Mouse (Mus musculus): ENCODE measurements around the gene D11Wsu47e.
"Not testable (repeated sequence)": the region's sequence is repeated elsewhere in the genome, so short reads cannot be mapped to it uniquely, and the experiment has no call there.

The D11Wsu47e gene

GRCm38 (mm10) chr11:113683957-113684706 lies at the start of gene D11Wsu47e, which contains the start of gene Fam104a:
D11Wsu47e (plus strand) TSS chr11:113684412.
Fam104a (minus strand) TSS chr11:113684155.
- peak; percentile 85 for DNase-seq (ENCODE audit: low read depth)

GRCm38 (mm10) chr11:113634699-113635121 lies 49.5 kb upstream of the D11Wsu47e start:
- no peak for DNase-seq (ENCODE audit: low read depth)

- no peak for DNase-seq (ENCODE audit: low read depth)
Measured at GRCm38 (mm10) chr11:113638680-113639079, 45.5 kb upstream of the D11Wsu47e start.

- no peak for DNase-seq (ENCODE audit: low read depth)
Measured at GRCm38 (mm10) chr11:113645181-113645580, 39.0 kb upstream of the D11Wsu47e start.

- peak; percentile 70 for DNase-seq (ENCODE audit: low read depth)
Measured at GRCm38 (mm10) chr11:113648152-113648551, 36.1 kb upstream of the D11Wsu47e start.

GRCm38 (mm10) chr11:113648690-113649352 lies 35.4 kb upstream of the D11Wsu47e start, which contains the start of gene Cog1:
Cog1 (plus strand) TSS chr11:113649169.
- DNase-seq (ENCODE audit: low read depth), result no peak

GRCm38 (mm10) chr11:113649353-113650210 lies 34.6 kb upstream of the D11Wsu47e start, which contains the start of gene Slc39a11:
Slc39a11 (minus strand) TSS chr11:113650079.
- no peak for DNase-seq (ENCODE audit: low read depth)

GRCm38 (mm10) chr11:113651206-113651906 lies 32.9 kb upstream of the D11Wsu47e start:
- no peak for DNase-seq (ENCODE audit: low read depth)

GRCm38 (mm10) chr11:113651907-113652273 lies 32.3 kb upstream of the D11Wsu47e start:
- no peak for DNase-seq (ENCODE audit: low read depth)

- DNase-seq (ENCODE audit: low read depth), result no peak
Measured at GRCm38 (mm10) chr11:113652516-113652915, 31.7 kb upstream of the D11Wsu47e start.

GRCm38 (mm10) chr11:113654105-113654504 lies 30.1 kb upstream of the D11Wsu47e start:
- no peak for DNase-seq (ENCODE audit: low read depth)

GRCm38 (mm10) chr11:113654561-113655270 lies 29.5 kb upstream of the D11Wsu47e start:
- DNase-seq (ENCODE audit: low read depth), result no peak

GRCm38 (mm10) chr11:113656511-113656932 lies 27.7 kb upstream of the D11Wsu47e start:
- no peak for DNase-seq (ENCODE audit: low read depth)

- no peak for DNase-seq (ENCODE audit: low read depth)
Measured at GRCm38 (mm10) chr11:113657221-113657620, 27.0 kb upstream of the D11Wsu47e start.

GRCm38 (mm10) chr11:113658319-113658718 lies 25.9 kb upstream of the D11Wsu47e start:
- DNase-seq (ENCODE audit: low read depth), result no peak

- DNase-seq (ENCODE audit: low read depth), result no peak
Measured at GRCm38 (mm10) chr11:113658763-113659162, 25.4 kb upstream of the D11Wsu47e start.

- not testable (repeated sequence) for DNase-seq (ENCODE audit: low read depth)
Measured at GRCm38 (mm10) chr11:113660213-113660612, 24.0 kb upstream of the D11Wsu47e start.

GRCm38 (mm10) chr11:113660940-113661339 lies 23.3 kb upstream of the D11Wsu47e start:
- no peak for DNase-seq (ENCODE audit: low read depth)

GRCm38 (mm10) chr11:113661835-113662351 lies 22.3 kb upstream of the D11Wsu47e start:
- DNase-seq (ENCODE audit: low read depth), result no peak

GRCm38 (mm10) chr11:113664279-113664678 lies 19.9 kb upstream of the D11Wsu47e start:
- DNase-seq (ENCODE audit: low read depth), result no peak

GRCm38 (mm10) chr11:113666205-113666604 lies 18.0 kb upstream of the D11Wsu47e start:
- DNase-seq (ENCODE audit: low read depth), result no peak

Measured in c-Kit-positive CD71-negative TER-119-negative erythroid progenitor cells, embryonic 14.5 days (primary cell).